Mouse (Mus musculus): ENCODE data around the gene Tmem174.

Tmem174 gene

GRCm38 (mm10) chr13:98637145-98637544 lies at the start of gene Tmem174:
Gene Tmem174 (minus strand): TSS chr13:98637410.
- no peak for DNase-seq

- no peak for DNase-seq
These were observed 47.1 kb upstream of the Tmem174 start for GRCm38 (mm10) chr13:98684144-98684900.

- no peak for DNase-seq
These were observed 46.2 kb upstream of the Tmem174 start for GRCm38 (mm10) chr13:98683412-98683811.

- no peak for DNase-seq
These were observed 43.4 kb upstream of the Tmem174 start for GRCm38 (mm10) chr13:98680470-98681060.

- no peak for DNase-seq
These were observed 42.4 kb upstream of the Tmem174 start for GRCm38 (mm10) chr13:98679631-98680041.

GRCm38 (mm10) chr13:98679230-98679629 lies 42.0 kb upstream of the Tmem174 start:
- no peak for DNase-seq

GRCm38 (mm10) chr13:98673922-98674321 lies 36.7 kb upstream of the Tmem174 start:
- DNase-seq, result no peak

GRCm38 (mm10) chr13:98669296-98669695 lies 32.1 kb upstream of the Tmem174 start:
- no peak for DNase-seq

GRCm38 (mm10) chr13:98667316-98667715 lies 30.1 kb upstream of the Tmem174 start:
- DNase-seq, result no peak

GRCm38 (mm10) chr13:98665240-98665639 lies 28.0 kb upstream of the Tmem174 start:
- no peak for DNase-seq

- DNase-seq, result no peak
These were observed 25.0 kb upstream of the Tmem174 start for GRCm38 (mm10) chr13:98662173-98662675.

- DNase-seq, result no peak
These were observed 18.8 kb upstream of the Tmem174 start for GRCm38 (mm10) chr13:98656034-98656471.

- no peak for DNase-seq
These were observed 18.1 kb upstream of the Tmem174 start for GRCm38 (mm10) chr13:98655346-98655745.

GRCm38 (mm10) chr13:98654129-98654939 lies 17.1 kb upstream of the Tmem174 start:
- DNase-seq, result no peak

- no peak for DNase-seq
These were observed 15.0 kb upstream of the Tmem174 start for GRCm38 (mm10) chr13:98652194-98652593.

GRCm38 (mm10) chr13:98651228-98651977 lies 14.2 kb upstream of the Tmem174 start:
- no peak for DNase-seq

- DNase-seq, result no peak
These were observed 10.8 kb upstream of the Tmem174 start for GRCm38 (mm10) chr13:98647775-98648568.

GRCm38 (mm10) chr13:98638507-98639166 lies 1.4 kb upstream of the Tmem174 start:
- no peak for DNase-seq

- DNase-seq, result no peak
These were observed 639 bp downstream of the Tmem174 start for GRCm38 (mm10) chr13:98636571-98636970.

GRCm38 (mm10) chr13:98633641-98634484 lies 3.3 kb downstream of the Tmem174 start:
- DNase-seq, result no peak

Data from thymus, postnatal 14 days (tissue).